Mouse (Mus musculus) lung, postnatal 0 days (tissue): ENCODE data around the gene Slc19a3.
A peak's percentile ranks its signal among the peaks of the same experiment; 100 is the strongest.

ENCODE experiments used
- CTCF ChIP-seq: IDR thresholded peaks from 2 replicates; pipeline ENCODE4 v1.5.1; 2016; ENCODE audit warnings: antibody characterized with exemption, mild to moderate bottlenecking
- EP300 ChIP-seq: IDR thresholded peaks from 2 replicates; pipeline ENCODE4 v1.6.1; 2016; ENCODE audit warnings: antibody characterized with exemption, mild to moderate bottlenecking, control low read depth

DNA sequence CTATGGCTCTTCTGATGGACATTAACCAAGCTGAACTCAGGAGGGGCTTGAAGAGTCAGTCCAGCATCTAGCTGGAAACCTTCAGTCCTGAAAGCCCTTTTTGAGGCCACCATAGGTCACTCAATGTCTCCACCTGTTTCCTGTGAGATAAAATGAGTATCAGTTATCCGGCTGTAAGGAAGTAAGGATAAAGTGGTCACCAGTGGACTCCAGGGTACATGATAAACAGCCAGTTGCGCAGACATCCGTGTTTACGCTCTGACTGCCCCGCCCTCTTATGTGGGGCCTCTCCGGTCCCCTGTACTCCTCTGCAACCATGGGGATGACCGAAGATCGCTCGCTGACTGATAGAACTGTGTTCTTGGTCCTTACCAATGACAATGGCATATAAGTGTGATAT, 63.9 kb downstream of the Slc19a3 start:
- TF ChIP-seq CTCF (no peak), EP300 (peak; percentile 96)
